In genomic region chr5:124843386-124843785, GRCm38 (mm10) we compare ENCODE assay signal across 11 mouse cellular contexts. TPM values are rescaled to one million over a fixed set of nuclear protein-coding genes. Genes with fewer than 3 reads are reported as not detected.
DNase-seq lines count a peak whose midpoint lies in the region; ATAC-seq lines count a peak whose summit lies in the region.
"Had no signal": no experiment of that assay in that cellular context is flagged by ENCODE, and none has a peak within 500 bp of the region (broad histone marks: within the 10 kb centered on the region; RNA-seq: fewer than 3 reads in every experiment).

No protein-coding gene starts in this region.

- no peaks in the 10 kb centered on the region for H3K9me3 ChIP-seq in heart, embryonic 10.5 days
- H3K9me3 ChIP-seq in intestine, embryonic 15.5 days, result no peaks in the 10 kb centered on the region
- H3K9me3 ChIP-seq: liver, embryonic 13.5 days; stomach, embryonic 15.5 days had no signal

- 74% methylated on average over 8 of the region's 8 CpGs for WGBS in heart, embryonic 10.5 days
- 81% methylated on average over 8 of the region's 8 CpGs for WGBS in intestine, embryonic 15.5 days

- no peak overlapping the region for H3K4me2 ChIP-seq in intestine, embryonic 15.5 days (replicated peaks)
- H3K4me2 ChIP-seq: liver, embryonic 13.5 days; stomach, embryonic 15.5 days had no signal

- H3K36me3 ChIP-seq in heart, embryonic 10.5 days, result peaks cover 4% of the 10 kb centered on the region; the same call in 1 of the 2 replicates
- no peaks in the 10 kb centered on the region for H3K36me3 ChIP-seq in intestine, embryonic 15.5 days
- H3K36me3 ChIP-seq: liver, embryonic 13.5 days; stomach, embryonic 15.5 days had no signal

- peaks cover 71% of the 10 kb centered on the region for H3K27me3 ChIP-seq in heart, embryonic 10.5 days (ENCODE audit: insufficient read depth, poor library complexity, severe bottlenecking)
- no peaks in the 10 kb centered on the region for H3K27me3 ChIP-seq in intestine, embryonic 15.5 days (replicated peaks)
- H3K27me3 ChIP-seq: liver, embryonic 13.5 days; stomach, embryonic 15.5 days had no signal

- no peak overlapping the region for H3K4me3 ChIP-seq in heart, embryonic 10.5 days
- no peak overlapping the region for H3K4me3 ChIP-seq in intestine, embryonic 15.5 days (replicated peaks)
- H3K4me3 ChIP-seq: liver, embryonic 13.5 days; stomach, embryonic 15.5 days had no signal

- DNase-seq in heart, adult 8-10 months (ENCODE audit: low spot score), result peak; percentile 12
- no peak for DNase-seq in heart, embryonic 10.5 days (ENCODE audit: low spot score)
- DNase-seq in 3T3-L1 (ENCODE audit: low read depth, low spot score) (peak; percentile 81), MN1 (ENCODE audit: low spot score) (peak; percentile 52)
- peak; percentile 54 to 61 for DNase-seq in cerebellum, postnatal 36 days
- no peak for DNase-seq in layer of hippocampus, postnatal 36 days
- DNase-seq: liver, embryonic 13.5 days; right cerebral cortex, postnatal 4 days had no signal

- peaks cover 43% of the 10 kb centered on the region for H3K4me1 ChIP-seq in heart, embryonic 10.5 days
- no peaks in the 10 kb centered on the region for H3K4me1 ChIP-seq in intestine, embryonic 15.5 days (replicated peaks)
- H3K4me1 ChIP-seq: liver, embryonic 13.5 days; stomach, embryonic 15.5 days had no signal

- no peak for ATAC-seq in intestine, embryonic 15.5 days

- H3K27ac ChIP-seq in heart, embryonic 10.5 days, result no peak overlapping the region
- H3K27ac ChIP-seq in intestine, embryonic 15.5 days, result no peak overlapping the region
- H3K27ac ChIP-seq: liver, embryonic 13.5 days; macrophage; stomach, embryonic 15.5 days had no signal

- H3K9ac ChIP-seq in intestine, embryonic 15.5 days, result no peak overlapping the region
- H3K9ac ChIP-seq: liver, embryonic 13.5 days; stomach, embryonic 15.5 days had no signal

RNA-seq across cellular contexts. Expression of gene Ccdc92, which starts 18.8 kb away (rescaled TPM):
- 1 to 10 TPM; 1.4 to 2.0 (median 1.6) TPM for total RNA-seq in heart, adult 8-10 months (2022)
- 5.0 and 7.8 TPM in 2 replicates for polyA plus RNA-seq in heart, embryonic 10.5 days (2016; fragmentation: Nextera tagmentation; extraction: Ambion mirVana)
- 10 to 100 TPM; 79.0 to 79.2 TPM for total RNA-seq in layer of hippocampus, postnatal 36 days (2021)
- 6.4 and 6.6 TPM in 2 replicates for polyA plus RNA-seq in intestine, embryonic 15.5 days (2015; fragmentation: Nextera tagmentation; extraction: Ambion mirVana)
- polyA plus RNA-seq: macrophage had no signal

RNA-seq across cellular contexts. Expression of gene Zfp664, which starts 19.1 kb away (rescaled TPM):
- total RNA-seq in heart, adult 8-10 months (2022), result 10 to 100 TPM; 31.1 to 38.4 (median 35.6) TPM
- 61.4 and 91.2 TPM in 2 replicates for polyA plus RNA-seq in heart, embryonic 10.5 days (2016; fragmentation: Nextera tagmentation; extraction: Ambion mirVana)
- 10 to 100 TPM; 70.6 to 79.1 TPM for total RNA-seq in layer of hippocampus, postnatal 36 days (2021)
- polyA plus RNA-seq in intestine, embryonic 15.5 days (2015; fragmentation: Nextera tagmentation; extraction: Ambion mirVana), result 77.1 and 77.4 TPM in 2 replicates

Comparison
In these comparisons a context has a peak if more than half of its experiments do, and no peak if none do; other contexts are left out.
1. DNase-seq: peak in heart, adult 8-10 months (single experiment), 3T3-L1 (single experiment), MN1 (single experiment) and cerebellum, postnatal 36 days (2 of 2); none in heart, embryonic 10.5 days (single experiment) and layer of hippocampus, postnatal 36 days (0 of 2).
2. RNA of gene Ccdc92, which starts 18.8 kb away (total RNA-seq): 79.0 to 79.2 TPM in layer of hippocampus, postnatal 36 days; 1.4 to 2.0 TPM in heart, adult 8-10 months; every median in the first group is over 10 times any median in the second.